Mouse (Mus musculus) cerebellum, adult 11 months (tissue): ENCODE results near the gene Pask.

Source experiments
- DNase-seq: peaks from one replicate; pipeline ENCODE4 v3.0.0; 2022

Gene Pask

GRCm38 (mm10) chr1:93277041-93277440, 66.2 kb downstream of the Pask start:
- DNase-seq, result no peak

GRCm38 (mm10) chr1:93275561-93275960, 67.7 kb downstream of the Pask start:
- DNase-seq, result no peak

DNA sequence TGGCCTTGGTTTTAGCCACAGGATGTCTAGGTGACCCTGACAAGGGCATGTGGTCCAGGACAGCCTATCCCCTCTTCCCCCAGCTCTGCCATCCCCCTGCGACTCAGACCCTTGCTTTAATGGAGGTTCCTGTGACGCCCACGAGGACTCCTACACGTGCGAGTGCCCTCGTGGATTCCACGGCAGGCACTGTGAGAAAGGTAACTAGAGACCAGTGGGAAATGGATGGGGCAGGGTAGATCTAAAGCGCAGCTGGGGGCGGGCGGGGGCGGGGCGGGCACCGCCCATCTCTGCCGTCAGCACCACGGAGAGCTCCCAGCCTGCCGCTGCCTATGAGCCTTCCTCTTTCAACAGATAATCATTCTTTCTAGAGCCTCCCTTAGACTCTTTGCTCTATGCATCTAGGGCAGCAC, 70.9 kb downstream of the Pask start:
- DNase-seq, result no peak

DNA sequence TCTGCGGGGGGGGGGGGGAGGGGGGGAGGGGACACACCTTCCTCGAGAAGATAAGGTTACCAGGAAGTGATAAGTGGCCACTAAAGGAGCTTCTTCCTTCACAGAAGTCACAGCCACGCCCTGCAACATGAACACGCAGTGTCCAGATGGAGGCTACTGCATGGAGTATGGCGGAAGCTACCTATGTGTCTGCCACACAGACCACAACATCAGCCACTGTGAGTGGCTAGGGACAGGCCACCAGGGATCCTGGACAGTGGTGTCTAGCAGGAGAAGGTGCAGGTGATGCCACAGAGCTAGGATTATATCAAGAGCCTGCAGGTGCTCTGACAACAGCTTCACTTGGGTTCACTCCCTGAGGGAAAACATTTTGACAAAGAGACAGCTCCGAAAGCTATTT, 71.5 kb downstream of the Pask start:
- DNase-seq, result no peak

DNA sequence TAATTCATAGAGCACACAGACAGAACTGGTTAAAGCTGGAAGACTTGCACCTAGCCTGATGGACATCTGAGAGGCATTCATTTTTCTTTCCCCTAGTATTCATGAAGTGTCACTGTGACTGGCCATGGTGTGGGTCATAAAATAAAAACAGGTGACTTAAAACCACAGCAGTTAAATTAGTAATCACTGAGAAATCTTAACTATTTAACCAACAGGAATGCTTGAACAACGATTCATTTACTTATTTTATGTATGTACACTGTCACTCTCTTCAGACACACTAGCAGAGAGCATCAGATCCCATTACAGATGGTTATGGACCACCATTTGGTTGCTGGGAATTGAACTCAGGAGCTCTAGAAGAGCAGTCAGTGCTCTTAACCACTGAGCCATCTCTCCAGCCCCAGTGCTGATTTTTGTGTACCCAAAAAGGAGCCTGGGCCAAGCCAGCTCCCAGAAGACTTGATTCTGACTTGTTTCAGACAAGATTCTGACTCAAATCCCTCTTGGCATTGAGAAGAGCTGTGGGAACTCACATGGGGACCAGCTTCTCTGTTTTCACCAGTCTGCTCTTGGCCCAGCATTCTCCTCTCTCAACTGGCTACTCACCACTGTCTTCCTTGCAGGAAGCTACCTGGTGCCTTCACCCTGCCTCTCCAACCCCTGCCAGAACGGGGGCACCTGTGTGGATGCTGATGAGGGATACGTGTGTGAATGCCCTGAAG, 72.6 kb downstream of the Pask start:
- DNase-seq, result no peak

GRCm38 (mm10) chr1:93268246-93268645, 75.0 kb downstream of the Pask start:
- no peak for DNase-seq

DNA sequence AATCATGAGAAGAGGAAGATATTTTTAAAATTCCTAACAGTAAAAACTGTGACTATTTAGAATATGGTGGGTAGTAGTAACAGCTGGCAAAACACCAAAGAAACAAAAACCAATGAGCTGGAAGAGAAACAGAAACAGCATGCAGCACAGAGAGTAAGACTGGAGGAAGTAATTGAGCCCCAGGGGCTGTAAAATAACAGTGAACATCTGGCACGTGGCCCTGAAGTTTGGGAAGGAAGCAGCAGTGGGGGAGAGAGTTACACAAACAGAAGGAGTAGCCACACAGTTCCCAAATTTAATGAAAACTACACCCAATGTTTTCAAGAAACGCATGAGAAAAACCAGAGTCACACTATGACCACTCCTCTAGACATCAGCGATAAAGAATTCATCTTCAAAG, 76.1 kb downstream of the Pask start:
- no peak for DNase-seq
